ENCODE assay signal across 18 mouse cellular contexts in the genomic region with DNA sequence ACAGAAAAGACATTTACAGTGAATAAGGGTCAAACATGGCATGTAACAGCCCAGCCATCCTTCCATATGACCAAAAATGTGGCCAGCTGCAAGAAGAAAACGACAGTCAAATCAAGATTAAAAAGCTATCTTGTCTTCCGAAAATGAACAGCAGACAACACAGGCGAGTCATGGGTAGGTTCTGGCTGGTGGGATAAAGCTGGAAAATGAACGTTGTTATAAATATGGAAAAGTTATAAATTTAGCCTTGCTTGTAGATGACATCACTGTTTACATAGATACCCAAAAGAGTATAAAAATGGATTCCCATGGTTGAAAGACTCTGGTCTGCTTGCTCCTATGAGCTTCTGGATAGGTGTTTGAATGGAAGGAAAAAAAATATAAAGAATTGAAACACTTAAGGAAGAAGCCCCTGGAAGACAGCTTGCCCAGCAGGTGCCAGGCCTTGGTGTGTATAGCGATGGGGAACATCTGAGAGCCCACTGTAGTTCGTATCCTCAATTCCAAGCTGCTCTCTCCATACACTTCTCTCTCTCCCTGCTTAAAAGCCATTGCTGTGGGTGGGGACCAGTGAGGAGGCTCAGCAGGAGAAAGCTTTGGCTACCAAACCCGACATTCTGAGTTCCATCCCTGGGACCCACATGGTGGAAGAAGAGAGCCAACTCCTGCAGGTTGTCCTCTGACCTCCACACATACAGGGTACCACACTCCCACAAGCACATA.
"Had no signal": no experiment of that assay in that cellular context is flagged by ENCODE, and none has a peak within 500 bp of the region (broad histone marks: within the 10 kb centered on the region; RNA-seq: fewer than 3 reads in every experiment).

No protein-coding gene starts in this region.

- H3K9me3 ChIP-seq: lung, embryonic 15.5 days; megakaryocyte, embryonic 14.5 days; midbrain, embryonic 13.5 days; midbrain, embryonic 15.5 days; neural tube, embryonic 12.5 days; stomach, embryonic 15.5 days had no signal

- H3K27ac ChIP-seq: lung, embryonic 15.5 days; macrophage; midbrain, embryonic 13.5 days; midbrain, embryonic 15.5 days; neural tube, embryonic 12.5 days; stomach, embryonic 15.5 days; stomach, postnatal 0 days had no signal

- H3K9ac ChIP-seq: liver, postnatal 0 days; lung, embryonic 15.5 days; midbrain, embryonic 13.5 days; midbrain, embryonic 15.5 days; neural tube, embryonic 12.5 days; stomach, embryonic 15.5 days had no signal

- DNase-seq: liver, postnatal 0 days; lung, adult 2 months; lung, postnatal 14 days; lung, postnatal 36 days; right cerebral cortex, postnatal 14 days; thymus, adult 2 months; thymus, postnatal 25 days; thymus, postnatal 4 days had no signal

- H3K27me3 ChIP-seq: lung, embryonic 15.5 days; megakaryocyte, embryonic 14.5 days; midbrain, embryonic 13.5 days; midbrain, embryonic 15.5 days; neural tube, embryonic 12.5 days; stomach, embryonic 15.5 days had no signal

- H3K4me3 ChIP-seq: lung, embryonic 15.5 days; megakaryocyte, embryonic 14.5 days; midbrain, embryonic 13.5 days; midbrain, embryonic 15.5 days; neural tube, embryonic 12.5 days; stomach, embryonic 15.5 days had no signal

- H3K4me1 ChIP-seq: lung, embryonic 15.5 days; midbrain, embryonic 13.5 days; midbrain, embryonic 15.5 days; neural tube, embryonic 12.5 days; stomach, embryonic 15.5 days had no signal

- H3K36me3 ChIP-seq: midbrain, embryonic 15.5 days; neural tube, embryonic 12.5 days had no signal

- H3K4me2 ChIP-seq: lung, embryonic 15.5 days; midbrain, embryonic 11.5 days; midbrain, embryonic 13.5 days; midbrain, embryonic 15.5 days; neural tube, embryonic 12.5 days; stomach, embryonic 15.5 days had no signal

- ATAC-seq: liver, postnatal 0 days; lung, postnatal 0 days; midbrain, embryonic 13.5 days; midbrain, embryonic 15.5 days had no signal
